Mouse (Mus musculus): ENCODE measurements around the gene Ube4b.

The Ube4b gene

DNA sequence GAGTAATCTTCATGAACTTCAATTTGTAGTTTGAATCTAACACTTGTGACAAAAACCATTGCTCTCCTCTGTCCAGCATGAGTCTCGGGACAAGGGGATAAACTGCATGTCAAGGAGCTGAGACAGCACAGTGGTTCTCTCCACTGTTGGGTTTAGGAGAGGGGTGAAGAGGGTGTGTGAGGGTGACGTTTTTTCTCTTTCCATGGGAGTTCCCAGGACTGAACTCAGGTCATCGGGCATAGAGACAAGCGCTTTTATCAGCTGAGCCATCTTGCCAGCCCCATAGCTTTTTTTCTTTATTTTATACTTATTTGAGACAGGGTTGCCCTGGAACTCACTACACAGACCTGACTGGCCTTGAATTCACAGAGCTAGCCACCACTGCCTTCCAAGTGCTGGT lies 32.3 kb downstream of the Ube4b start:
- DNase-seq (ENCODE audit: low read depth) = no peak

DNA sequence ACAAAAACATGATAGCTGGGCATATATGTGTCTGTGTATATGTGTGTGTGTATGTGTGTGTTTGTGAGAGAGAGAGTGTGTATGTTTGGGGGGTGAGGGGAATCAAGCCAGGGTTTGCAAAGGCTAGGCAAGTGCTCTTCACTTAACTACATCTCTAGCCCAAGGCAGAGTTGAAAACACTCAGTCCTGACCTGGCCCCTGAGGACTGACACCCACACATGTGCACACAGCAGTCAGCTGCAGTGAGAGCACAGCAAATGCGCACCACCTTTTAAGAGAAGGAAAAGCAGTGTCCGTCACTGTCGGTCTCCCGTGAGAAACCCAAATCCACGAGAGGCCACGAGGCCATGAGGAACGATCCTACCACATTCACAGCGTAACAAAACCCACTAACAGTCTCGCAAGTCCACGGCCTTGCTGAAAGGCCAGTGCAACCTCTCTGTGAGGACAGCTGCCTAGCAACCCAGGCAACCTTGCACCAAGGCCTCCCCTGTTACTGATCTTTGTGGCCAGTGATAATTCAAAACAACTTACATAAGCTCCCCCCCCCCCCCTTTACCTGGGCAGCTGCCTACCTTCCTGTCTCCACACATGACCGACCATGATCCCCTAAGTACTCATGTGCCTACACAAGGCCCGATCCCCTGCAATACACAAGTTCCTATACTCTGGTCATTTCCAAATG lies 33.1 kb downstream of the Ube4b start:
- no peak for DNase-seq (ENCODE audit: low read depth)

DNA sequence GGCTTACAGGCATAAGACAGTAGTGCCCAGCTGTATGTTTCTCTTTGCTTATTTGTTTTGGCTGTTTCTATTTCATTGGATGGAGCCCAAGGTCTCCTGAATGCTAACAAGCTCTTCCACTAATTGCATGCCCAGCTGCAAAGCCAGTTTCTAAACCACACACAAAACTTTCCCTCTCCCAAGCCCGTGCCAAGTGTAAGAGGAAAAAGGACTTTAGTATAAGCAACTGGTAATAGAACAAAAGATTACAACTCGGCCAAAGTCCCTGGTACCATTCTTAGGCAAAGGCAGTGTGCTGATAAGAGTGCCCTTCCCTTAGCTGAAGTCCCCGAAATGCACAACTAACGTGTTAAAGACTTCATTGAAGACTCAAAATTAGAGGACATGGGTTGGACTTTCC lies 34.2 kb downstream of the Ube4b start:
- no peak for DNase-seq (ENCODE audit: low read depth)

DNA sequence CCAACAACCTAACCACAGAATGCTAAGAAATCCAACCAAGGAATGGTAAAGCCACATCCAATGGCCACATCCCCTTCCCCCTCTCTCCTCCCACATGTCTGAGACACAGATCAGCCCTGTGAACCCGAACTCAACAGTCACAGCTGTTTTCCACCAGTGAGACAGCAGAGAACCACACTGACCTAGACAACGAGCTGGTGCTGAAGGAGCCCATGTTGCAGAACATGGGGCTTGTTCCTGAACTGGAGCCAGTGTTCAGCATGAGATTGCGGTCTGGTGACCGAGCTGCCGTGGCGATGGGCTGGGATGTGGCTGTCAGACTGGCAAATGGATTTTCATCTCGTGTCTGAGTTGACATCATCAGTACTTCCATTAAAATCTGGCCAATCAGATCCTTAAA lies 45.5 kb downstream of the Ube4b start:
- DNase-seq (ENCODE audit: low read depth) = no peak

DNA sequence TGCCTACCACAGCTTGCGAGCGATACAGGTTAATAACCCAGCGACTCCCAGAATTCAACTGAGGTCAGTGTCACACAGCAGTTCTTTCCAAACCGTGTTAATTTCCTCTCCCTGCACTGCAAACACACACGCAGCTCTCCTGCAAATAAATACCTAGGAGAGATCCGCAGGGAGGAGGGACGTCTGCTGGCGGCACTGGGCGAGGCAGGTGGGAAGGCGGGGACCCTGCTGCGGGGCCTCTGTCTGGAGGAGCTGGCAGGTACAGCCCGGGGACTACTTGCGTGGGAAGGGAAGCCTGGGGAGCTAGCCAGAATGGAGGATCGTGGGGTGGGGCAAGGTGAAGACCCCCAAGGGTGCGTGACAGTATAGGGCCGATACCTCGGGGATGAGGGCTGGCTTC lies 46.7 kb downstream of the Ube4b start:
- DNase-seq (ENCODE audit: low read depth) = no peak

DNA sequence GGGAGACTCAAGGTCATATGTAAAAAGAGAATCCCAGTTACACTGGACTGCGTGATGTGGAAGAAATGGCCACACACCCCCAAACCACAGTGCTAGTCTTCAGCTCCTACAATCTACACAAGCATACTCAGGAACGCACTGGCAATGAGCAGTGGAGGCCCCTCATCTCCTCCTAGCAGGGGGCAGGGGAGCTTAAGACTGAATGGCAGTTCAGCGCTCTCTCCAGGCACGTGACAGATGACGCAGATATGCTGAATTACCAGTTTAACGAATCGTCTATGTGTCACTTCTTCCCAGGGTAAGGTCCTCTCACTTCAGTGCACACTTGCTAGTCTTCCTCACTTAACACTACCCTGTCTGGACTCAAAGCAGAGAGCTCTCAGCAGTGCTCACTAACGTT lies 47.7 kb downstream of the Ube4b start:
- DNase-seq (ENCODE audit: low read depth) = no peak

DNA sequence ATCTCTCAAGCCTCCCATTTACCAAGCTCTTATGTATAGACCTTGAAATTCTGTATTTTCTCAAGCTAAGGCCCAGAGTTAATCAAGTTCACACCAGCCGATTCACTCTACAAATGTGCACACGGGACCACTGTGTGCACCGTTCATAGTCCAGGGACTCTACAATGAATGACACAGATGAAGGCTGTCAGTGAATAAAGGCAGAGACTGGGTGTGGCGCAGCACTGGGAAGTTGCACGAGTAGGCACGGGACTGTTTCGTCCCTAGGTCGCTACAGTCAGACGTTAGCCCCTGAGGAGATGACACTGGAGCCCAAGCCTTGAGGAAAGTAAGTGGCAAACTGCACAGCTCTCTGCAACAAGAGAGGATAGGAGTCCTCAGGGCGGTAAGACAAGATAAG lies 50.5 kb downstream of the Ube4b start:
- no peak for DNase-seq (ENCODE audit: low read depth)

DNA sequence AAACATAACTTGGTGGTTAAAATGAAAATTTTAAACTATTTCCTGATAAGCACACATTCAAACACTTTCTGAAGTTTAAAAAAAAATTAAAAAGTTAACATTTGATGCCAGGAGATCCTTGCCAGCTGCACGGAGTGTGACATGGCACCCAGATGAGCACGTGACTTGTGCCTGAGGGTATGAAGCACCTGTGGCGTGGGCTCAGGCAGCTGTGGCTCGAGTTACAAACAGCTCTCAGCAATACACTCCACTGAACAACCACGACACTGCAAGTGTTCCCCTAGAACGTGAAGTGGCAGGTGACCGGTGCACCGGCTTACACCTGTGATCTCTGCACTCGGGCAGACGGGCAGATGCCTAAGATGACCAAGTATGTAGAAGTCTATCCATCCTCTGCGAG lies 51.9 kb downstream of the Ube4b start:
- no peak for DNase-seq (ENCODE audit: low read depth)

DNA sequence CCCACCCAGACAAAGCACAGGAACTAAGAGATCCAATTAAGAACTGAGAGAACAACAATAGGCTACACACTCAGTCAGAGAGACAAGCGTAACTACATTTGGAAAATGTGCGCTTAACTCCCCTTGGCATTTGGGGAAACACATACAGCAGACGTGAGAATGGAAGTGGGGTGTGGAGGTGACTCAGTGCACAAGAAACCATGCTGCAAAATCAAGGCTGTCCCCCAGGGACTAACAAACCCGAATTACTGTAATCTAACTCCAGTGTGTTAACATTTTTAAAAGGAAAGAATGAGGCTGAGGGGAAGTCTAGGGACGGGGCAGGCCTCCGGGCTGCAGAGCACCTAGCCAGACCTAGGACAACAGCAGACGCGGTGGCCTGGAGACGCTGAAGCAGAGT lies 52.6 kb downstream of the Ube4b start:
- no peak for DNase-seq (ENCODE audit: low read depth)

DNA sequence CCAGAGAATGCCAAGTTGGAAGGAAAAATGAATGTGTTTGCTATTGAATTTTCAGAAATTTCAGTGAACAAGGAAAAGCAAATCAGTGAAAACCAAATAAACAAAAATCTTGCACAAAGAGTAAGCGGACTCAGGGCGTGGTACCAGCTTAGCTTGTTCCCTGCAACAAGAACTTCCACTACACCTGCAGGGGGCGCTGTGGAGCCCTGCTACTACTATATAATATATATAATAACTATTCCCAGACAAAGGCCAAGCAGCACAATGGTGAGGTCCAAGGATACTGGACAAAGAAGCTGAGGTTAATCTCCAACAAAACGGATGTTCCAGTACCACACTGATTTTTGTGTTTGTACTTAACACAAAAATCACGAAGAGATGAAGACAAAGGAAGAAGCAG lies 53.1 kb downstream of the Ube4b start:
- DNase-seq (ENCODE audit: low read depth) = peak; percentile 64

DNA sequence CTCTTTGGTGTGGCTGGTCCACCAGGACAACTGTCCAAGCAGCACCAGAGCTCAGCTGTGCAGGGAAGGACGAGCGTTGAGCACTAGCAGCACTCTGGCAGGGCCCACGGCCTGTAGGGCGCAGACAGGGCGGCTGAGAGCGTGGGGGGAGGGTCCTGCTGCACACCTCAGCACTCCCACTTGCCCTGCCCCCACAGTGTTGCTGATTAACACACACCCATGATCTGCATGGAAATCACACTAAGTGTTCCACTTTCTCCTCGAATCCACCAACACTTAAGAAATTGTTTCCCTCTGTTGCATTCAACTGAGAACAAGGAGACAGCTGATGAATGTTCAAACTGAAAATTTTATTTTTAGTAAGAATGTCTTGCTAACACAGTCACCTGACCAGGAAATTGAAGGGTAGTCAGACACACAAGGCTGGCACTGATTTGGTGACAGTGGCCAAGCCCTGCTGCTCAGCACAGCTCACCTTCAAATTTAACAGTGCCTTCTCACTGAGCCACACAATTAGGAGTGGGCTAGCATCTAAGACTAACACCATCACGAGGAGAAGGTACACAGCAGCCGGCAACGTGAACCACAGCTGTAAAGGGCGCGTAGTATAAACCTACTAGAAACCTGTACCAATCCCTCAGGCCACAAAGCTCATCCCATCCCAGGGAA lies 60.7 kb downstream of the Ube4b start:
- DNase-seq (ENCODE audit: low read depth) = no peak

DNA sequence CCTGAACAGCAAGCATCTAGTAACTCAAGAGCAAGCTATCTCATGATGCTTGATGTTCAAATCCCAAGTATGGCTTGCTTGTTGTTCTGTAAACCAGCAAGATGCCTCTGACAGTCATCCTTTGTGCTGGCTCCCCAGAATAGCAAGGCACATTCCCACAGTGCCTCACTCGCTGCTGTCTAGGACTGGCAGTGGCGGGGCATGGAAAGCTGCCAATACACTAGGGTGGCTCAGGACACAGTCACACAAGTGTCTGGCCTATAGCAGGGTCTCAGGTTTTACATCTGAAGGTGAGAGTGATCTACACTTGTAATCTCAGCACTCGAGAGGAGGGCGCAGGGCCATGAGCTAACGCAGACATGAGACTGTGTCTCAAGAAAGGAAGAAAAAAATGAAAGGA lies 61.7 kb downstream of the Ube4b start:
- DNase-seq (ENCODE audit: low read depth) = no peak

DNA sequence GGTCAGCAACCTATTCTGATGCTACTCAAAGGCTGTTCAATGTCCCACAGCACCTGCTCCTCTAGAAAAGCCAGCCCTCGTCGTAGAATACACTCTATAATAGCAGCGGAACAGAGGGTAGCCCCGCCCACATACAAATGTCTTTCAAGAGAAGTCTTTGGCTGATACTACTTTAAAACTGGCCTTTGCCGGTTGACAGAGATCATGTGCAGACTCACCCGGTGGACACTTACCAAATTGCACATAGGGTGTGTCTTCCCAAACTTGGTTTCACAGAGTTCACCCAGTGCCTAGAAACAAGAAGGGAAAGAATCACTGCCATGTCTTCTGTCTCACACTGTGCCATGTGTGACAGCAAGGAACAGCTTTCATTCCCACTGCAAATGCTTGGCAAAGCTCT lies 65.5 kb downstream of the Ube4b start:
- no peak for DNase-seq (ENCODE audit: low read depth)

DNA sequence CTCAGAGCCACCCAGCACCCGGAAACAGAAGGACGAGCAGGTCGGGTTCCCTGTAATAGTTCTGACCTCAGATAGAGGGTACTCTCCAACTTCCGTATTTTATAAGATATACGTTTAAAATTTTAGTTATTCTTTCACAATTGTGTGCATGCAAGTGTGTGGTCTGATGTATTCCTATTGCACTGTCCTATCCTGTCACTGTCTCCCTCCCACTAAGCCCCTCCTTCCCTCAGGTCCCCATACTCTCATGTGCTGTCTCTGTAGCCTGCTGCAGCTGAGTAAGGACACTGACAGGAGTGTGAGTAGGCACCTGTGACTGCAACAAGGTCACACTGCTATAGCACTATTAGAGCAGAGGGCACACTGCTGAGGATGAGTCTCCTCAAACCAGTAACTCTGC lies 65.9 kb downstream of the Ube4b start:
- DNase-seq (ENCODE audit: low read depth) = no peak

DNA sequence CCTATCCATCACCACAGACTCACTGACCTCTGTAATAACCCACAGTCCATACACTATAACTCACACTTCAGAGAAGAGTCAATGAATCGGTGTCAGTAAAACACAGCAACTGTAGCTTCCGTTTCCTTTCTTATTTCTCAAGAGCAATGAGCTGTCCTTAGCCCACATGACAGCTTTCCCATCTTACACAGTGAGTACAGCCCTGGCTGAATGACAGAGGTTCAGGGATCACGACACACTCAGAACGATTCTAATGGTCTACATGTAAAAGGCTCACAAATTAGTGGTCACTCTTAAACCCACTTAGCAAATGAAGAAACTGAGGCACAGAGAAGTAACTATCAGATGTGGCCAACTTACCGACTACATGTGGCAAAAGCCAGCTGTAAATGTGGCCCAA lies 68.6 kb downstream of the Ube4b start:
- DNase-seq (ENCODE audit: low read depth) = no peak

DNA sequence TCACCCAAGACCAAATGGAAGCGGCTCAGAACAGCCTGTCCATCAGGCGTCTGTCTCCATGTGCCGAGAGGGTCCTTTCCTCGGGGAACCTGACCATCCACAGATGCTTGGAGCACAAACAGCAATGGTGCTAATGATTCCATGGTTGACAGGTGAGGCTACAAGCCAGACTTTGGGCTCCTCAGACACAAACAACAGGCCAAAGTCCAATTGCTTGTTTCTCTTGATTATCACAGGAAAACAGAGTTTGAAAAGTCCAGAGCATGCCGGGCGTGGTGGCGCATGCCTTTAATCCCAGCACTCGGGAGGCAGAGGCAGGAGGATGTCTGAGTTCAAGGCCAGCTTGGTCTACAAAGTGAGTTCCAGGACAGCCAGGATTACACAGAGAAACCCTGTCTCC lies 71.9 kb downstream of the Ube4b start:
- DNase-seq (ENCODE audit: low read depth) = no peak

DNA sequence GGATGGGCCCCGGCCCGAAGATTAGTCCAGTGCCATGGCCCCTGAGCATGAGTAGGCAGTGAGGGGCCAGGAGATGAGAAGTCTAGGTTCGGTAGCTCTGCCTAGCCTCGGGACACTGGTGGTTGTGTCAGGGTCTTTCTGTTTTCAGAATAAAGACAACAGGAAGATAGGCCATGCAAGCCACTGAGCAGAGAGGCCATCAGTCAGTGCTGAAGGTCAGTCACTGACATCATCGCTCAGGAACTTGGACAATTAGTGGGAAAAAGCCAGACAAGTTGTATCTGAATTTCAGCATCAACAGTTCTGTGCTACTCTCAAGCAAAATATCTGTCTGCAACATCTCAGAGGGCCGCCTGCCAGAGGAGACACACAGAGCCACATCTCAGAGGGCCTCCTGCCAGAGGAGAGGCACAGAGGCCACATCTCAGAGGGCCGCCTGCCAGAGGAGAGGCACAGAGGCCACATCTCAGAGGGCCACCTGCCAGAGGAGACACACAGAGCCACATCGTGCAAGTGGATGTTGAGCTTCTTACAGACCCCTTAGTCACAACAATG lies 74.9 kb downstream of the Ube4b start:
- DNase-seq (ENCODE audit: low read depth) = no peak

DNA sequence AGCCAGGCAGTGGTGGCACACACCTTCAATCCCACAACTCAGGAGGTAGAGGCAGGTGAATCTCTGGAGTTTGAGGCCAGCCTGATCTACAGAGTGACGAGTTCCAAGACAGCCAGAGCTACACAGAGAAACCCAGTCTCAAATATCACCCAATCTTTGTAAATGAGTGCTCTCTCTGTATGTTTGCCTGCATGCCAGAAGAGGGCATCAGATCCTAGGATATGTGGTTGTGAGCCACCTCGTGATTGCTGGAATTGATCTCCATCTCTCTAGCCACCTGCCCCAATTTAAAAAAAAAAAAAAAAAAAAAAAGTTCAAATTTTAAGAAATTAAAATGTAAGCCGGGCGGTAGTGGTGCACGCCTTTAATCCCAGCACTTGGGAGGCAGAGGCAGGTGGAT lies 77.6 kb downstream of the Ube4b start:
- DNase-seq (ENCODE audit: low read depth) = no peak

DNA sequence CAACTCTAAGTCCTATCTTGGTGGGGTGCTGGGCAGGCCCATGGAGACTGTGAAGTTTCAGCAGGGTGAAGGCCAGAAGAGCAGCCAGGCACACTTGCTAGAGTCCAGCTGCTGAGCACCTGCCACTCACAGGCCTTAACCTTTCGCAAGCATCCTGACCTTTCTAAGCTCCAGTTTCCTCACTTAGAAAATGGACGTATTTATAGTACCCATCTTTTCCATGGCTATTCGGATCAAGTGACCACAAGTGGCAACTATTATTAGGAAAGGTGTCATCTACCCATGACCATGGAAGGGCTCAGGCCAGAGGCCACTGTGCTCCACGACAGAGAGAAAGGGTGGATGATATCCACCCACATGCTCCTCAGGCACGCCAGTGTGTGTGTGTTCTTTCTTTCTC lies 80.7 kb downstream of the Ube4b start:
- DNase-seq (ENCODE audit: low read depth) = no peak

DNA sequence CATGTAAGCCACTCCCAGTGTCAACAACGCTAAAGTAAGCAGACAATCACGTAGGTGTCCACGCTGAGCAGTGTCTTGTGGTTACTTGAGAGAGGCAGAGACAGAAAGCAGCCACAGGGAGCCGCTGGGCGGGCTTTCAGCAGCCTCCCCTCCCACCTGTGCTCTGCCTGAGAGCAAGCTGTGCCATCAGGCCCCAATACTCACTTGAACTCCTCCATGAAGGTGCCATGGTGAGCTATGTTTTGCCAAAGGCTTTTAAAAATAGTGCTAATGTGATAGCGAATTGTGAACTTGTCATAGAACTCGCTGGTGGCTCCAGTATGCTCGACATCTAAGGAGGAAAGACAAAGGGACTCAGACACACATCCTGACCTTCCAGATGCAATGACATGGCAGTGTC lies 82.2 kb downstream of the Ube4b start:
- DNase-seq (ENCODE audit: low read depth) = no peak

DNA sequence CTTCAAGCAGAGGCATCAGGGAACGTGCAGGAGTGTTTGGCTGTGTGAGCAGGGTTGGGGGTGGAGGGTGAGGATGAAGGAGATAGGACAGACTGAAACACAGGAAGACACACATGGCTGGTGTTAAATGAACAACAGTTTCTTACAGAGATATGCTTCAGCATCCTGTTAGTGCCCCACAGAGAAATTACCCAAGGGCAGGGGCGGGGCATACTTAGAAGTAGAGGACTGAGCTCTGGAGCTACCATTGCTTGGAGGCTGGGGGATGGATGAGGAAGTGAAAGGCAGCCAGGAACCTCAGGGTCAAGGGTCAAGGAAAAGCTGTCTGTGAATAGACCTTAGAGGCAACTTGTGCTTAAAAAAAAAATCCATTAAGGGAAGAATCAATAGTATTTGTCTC lies 85.9 kb downstream of the Ube4b start:
- peak; percentile 15 for DNase-seq (ENCODE audit: low read depth)

DNA sequence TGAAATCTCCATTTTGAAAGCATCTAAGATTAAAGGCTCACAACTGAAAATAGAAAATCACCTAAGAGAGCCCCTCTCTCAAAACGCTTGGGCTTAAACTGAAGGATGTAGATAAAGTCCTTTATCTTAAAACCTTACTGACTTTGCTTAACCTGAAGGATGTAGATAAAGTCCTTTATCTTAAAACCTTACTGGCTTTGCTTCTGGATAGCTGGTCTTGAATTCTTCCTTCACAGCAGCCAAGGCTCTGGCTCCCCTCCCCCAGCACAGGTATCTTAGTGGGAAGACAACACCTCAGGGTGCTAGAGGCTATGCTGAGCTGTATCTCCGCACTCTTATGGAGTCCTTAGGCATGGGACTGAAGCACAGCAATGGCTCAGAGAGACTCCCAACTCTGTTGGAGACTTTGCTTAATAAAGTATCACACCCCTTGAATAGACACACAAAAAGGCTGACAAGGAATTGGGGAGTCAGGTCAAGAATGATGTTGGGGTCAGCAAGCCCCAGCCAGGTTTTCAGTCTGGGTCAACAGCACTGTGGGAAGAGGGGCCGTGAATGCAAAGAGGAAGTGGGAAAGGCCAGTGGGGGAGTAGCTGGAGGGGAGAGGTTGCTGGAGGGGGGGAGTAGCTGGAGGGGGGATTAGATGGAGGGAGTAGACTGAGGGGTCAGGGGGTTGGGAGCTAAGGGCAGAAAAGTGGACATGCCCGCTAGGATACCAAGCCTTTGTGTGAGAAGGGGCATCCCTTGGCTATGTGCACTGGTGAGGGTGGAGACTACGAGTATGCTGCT lies 86.9 kb downstream of the Ube4b start:
- DNase-seq (ENCODE audit: low read depth) = no peak

DNA sequence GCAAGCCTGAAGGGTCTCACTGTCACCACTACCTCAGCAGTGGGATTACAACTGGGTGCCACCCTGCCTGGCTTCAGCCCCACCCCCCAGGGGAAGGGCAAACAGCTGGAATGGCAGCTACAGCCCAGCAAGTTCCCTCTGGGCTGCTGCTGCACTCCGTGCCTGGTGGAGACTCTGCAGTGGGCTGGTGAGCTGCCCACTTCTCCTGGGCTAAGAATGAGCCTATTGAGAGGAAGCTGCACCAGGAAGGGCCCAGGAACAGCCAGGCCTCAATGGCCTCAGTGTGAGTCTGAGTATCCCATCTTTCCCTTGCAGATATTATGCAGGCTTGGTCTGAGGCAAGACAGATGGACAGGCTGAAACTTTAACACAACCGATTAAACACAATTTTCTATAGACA lies 88.4 kb downstream of the Ube4b start:
- no peak for DNase-seq (ENCODE audit: low read depth)

Data from induced T-regulatory cell, adult 2 months (primary cell).